Mouse (Mus musculus): Measurements from ENCODE around the gene Cap1. TPM values are rescaled to one million over a fixed set of nuclear protein-coding genes. Genes with fewer than 3 reads are reported as not detected.
A peak's percentile ranks its signal among the peaks of the same experiment; 100 is the strongest.

The Cap1 gene
- total RNA-seq, 4 experiments from 2014 or later = 300 to 310 (median 302) TPM

DNA sequence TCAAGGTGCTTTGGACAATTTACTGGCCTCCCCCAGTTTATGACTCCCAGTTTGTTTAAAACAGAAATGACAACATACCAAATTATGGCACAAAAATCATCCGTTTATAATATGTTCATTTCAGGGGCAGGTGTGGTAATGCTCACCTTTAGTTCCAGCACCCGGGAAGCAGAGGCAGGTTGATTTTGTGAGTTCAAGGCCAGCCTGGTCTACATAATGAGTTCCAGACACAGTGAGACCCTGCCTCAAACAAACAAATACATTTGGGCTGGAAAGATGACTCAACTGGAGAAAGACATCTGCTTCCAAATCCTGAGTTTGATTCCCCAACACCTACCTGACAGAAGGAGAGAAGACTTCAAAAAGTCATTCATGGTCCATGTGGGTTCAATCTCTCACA lies 1.5 kb upstream of the Cap1 start:
- DNase-seq (ENCODE audit: low spot score in 2 of 2) = no peak

DNA sequence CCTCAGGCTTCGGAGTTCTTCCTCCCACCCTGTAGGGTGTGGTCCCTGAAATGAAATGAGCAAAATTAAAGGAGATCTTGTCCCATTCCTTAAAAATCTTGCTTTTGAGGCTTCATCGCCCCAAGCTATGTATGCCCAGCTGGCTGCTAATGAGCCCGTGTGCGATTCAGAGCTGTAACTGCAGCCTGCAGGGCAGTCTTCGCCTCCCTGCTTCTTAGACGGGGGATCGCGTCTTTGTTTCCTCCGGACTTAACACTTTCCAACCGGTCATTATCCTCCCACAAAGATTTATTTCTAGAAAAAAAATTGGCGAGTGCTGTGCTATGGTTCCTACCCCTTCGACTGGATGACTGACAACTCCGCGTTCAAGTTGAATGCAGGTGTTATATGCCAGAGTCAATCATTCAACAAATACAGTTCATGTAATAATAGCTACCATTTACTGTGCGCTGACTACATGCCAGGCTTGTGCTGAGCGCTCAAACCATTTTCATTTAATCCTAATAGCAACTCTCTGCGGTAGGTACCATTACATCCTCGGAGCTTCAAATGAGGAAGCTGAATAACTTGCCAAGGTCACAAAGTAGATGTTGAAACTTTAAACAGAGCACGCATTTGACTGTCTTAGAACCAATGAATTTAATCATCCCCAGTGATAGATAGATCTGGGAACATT lies 861 bp upstream of the Cap1 start:
- no peak for DNase-seq (ENCODE audit: low spot score in 2 of 2)

GRCm38 (mm10) chr4:122884481-122885340 lies 1.1 kb downstream of the Cap1 start:
- DNase-seq (ENCODE audit: low spot score in 2 of 2) = no peak

DNA sequence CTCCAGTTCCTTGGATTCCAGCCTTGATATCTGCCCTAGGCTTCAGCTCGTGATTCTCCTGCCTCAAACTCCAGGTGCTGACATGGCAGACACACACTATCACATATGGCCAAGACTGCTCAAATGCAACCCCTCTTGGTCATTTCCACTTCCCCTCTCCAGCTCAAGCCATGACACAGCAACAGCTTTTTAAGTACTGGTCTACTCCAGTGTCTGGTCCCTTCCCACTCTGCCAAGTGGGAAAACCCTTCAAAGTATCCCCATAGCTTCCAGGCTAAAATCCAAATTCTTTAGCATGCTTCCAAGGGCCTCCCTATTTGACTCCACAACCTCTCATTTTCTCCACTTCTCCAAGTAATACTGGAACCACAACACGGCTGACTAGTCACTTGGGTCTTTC lies 1.8 kb downstream of the Cap1 start:
- DNase-seq (ENCODE audit: low spot score in 2 of 2) = no peak

DNA sequence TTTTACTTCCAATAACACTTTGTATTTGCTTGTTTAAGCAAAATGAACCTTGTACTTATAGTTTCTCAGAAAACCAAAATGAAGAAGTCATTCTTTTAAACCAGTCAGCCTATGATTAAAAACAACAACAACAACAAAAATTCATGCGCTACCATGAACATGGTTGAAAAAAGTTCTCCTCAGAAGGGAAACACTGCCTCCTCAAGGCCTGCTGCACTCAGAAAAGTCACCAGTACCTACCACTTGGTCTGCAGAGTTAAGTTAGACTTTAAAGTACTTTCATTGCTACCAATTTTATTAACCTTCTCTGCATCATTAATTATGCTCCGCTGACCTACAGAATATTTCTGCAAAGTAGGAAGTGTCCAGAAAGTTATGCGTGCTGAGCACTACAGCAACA lies 2.6 kb downstream of the Cap1 start:
- no peak for DNase-seq (ENCODE audit: low spot score in 2 of 2)

- DNase-seq (ENCODE audit: low spot score in 2 of 2) = no peak
Observed at GRCm38 (mm10) chr4:122882544-122882943, 3.3 kb downstream of the Cap1 start.

GRCm38 (mm10) chr4:122878333-122879070 lies 7.4 kb downstream of the Cap1 start:
- DNase-seq (ENCODE audit: low spot score in 2 of 2) = no peak

GRCm38 (mm10) chr4:122873512-122873911 lies 12.3 kb downstream of the Cap1 start:
- no peak for DNase-seq (ENCODE audit: low spot score in 2 of 2)

DNA sequence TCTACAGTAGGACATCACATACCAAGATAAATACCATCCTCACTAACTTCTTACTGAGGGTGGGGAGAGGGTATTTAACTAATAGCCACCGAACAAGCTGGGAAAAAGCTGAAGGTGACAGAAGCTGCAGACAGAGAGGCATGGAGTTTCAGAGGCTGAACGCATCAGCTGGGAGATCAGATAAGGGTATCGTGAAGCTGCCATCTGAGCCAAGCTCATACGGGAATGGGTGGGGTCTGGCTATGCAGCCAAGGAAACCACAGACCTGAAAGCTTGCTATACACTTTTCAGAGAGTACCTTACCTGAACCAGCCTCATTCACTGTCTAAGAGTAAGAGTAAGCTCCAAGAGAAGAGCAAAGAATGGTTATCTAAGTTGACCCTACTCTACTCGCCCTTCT lies 12.9 kb downstream of the Cap1 start:
- no peak for DNase-seq (ENCODE audit: low spot score in 2 of 2)

DNA sequence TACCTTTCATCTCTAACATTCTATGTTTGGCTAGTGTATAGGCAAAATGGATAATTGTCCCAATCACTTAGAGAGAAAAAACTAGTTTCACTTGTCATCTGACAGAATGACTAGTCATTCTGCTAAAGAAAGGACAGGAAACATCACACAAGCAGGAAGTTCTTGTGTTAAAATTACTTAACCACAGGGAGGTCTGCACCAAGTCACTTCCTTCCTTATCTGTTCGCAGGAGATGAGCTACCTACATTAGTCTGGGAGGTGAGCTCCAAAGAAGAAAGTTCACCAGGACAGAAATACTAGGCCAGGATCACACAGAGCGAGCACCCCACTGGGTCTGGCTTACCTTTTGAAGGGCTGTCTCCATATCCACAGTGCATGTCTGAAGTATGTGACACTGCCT lies 13.9 kb downstream of the Cap1 start:
- DNase-seq (ENCODE audit: low spot score in 2 of 2) = no peak

DNA sequence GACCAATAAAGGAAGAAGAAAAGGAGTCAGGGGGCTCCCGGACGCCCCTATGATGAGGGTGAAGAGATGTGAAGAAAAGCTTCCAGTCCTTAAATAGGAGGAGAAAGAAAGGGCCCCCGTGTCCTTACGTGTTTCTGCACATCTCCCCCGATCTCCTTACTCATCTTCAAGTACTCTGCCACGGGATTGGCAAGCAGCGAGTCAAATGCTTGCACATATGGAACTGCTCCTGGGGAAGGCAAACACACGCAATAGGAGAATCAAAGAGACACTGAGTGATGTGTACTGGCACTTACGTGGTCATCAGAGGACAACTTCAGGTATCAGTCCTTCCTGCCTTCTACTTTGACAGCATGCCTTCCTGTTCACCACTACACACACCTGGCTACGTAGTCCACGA lies 14.6 kb downstream of the Cap1 start:
- peak in 1 of 2 experiments; percentile 46 for DNase-seq (ENCODE audit: low spot score in 2 of 2)

DNA sequence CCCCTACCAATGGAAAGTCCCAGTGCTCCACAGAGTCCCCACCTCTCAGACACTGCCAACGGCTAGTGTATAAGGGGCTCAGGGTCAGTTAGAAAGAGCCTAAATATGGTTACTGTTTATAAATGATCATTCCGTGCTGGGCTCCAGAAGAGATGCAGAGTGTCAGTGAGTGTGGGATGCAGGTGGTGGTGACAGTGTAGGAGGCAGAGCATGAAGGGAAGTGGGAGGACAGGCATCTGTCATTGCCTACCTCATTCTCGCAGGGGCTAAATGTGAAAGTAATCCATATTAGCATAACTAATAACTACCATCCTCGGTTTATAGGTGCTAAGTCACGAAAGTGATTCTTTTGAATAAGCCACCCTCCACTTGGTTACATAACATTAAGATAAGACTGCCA lies 15.1 kb downstream of the Cap1 start:
- no peak for DNase-seq (ENCODE audit: low spot score in 2 of 2)

GRCm38 (mm10) chr4:122870027-122870426 lies 15.8 kb downstream of the Cap1 start:
- DNase-seq (ENCODE audit: low spot score in 2 of 2) = no peak

DNA sequence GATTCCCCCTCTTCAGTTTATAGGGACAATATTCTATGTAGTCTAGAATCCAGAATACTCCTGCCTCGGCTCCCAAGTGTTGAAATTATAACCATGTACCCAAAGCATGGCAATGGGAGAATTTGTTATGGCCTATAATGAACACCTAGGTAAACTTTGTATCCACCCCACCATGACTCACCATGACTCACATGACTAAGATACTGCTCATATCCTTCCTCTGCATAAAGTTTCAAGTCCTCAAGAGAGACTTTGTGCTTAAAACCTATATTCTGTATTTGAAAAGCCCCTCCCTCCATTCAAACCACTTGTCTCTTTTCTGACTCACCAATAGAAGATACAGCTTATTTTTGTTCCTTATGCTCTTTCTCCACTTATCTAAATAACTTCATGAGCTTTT lies 17.8 kb downstream of the Cap1 start:
- no peak for DNase-seq (ENCODE audit: low spot score in 2 of 2)

GRCm38 (mm10) chr4:122861836-122862235 lies 24.0 kb downstream of the Cap1 start:
- no peak for DNase-seq (ENCODE audit: low spot score in 2 of 2)

- DNase-seq (ENCODE audit: low spot score in 2 of 2) = no peak
Observed at GRCm38 (mm10) chr4:122859096-122859674, 26.7 kb downstream of the Cap1 start.

DNA sequence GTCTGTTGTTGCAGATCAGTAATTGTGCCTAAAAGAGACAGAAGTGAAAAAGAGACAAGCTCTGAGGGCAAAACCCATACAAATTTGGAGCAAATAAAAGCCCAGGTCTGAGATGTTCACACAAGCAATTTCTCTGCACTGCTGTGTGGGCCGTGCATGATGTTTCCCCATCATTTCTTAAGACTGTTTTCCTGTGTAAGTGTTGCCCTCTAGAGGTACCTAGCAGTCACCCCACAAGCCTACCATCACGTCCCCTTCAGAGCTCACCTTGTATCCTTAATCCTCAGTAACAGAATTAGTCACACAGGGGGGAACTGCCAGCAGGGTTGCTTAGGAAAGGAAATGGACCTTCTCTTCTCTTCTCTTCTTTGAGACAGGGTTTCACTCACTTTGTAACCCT lies 27.9 kb downstream of the Cap1 start:
- no peak for DNase-seq (ENCODE audit: low spot score in 2 of 2)

DNA sequence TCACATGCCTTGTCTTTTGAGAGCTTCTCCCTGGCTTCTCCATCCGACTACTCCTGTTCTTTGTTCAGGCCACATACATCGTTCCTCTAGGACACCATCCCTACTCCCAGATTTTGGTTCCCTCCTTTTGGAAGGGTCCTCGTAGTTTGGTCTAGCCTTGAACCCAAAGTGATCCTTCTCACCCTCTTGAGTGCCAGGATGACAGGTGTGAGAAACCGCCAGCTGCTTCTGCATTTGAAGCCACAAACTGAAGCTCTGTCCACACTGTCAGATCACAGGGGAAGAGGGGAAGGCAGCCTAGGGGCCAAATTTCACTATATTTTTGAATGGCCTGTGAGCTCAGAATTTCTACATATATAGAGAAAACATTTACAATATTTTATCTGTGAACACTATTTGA lies 31.1 kb downstream of the Cap1 start:
- DNase-seq (ENCODE audit: low spot score in 2 of 2) = no peak

- DNase-seq (ENCODE audit: low spot score in 2 of 2) = no peak
Observed at GRCm38 (mm10) chr4:122853691-122854090, 32.2 kb downstream of the Cap1 start.

DNA sequence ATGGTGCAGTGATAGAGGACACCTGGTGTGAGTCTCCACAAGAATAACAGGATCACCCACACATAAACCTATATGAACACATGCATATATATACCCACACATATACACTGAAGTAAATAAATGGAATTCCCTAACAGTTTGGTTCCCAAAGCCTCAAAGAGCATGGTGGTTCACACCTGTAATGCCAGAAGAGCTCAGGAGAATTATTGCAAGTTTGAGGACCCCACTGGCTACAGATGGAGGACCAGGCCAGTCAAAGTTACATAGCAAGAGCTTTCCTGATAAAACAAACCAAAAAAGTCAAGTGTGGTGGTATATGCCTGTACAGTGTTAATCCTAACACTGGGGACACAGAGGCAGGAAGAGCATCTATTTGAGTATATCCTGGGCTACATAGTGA lies 34.3 kb downstream of the Cap1 start:
- DNase-seq (ENCODE audit: low spot score in 2 of 2) = no peak

- DNase-seq (ENCODE audit: low spot score in 2 of 2) = no peak
Observed at GRCm38 (mm10) chr4:122848150-122848621, 37.7 kb downstream of the Cap1 start.

DNA sequence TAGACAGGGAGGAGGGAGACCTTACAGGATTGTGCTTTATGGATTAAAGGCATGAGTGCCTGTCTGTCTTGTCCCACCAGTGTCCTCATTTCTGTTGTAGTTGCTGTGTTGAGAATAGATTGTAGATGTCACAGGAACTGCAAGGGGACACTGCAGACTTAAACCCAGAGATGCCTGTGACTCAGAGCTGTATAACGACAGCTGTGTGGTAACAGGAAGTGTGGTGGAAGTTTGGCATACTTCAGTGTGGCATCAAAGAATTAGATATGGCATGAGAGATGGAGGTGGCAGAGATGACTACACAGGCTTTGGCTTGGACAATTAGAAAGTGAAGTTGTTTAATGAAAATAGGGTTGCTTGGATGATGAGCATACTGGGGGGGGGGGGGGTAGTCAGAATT lies 47.4 kb downstream of the Cap1 start:
- DNase-seq (ENCODE audit: low spot score in 2 of 2) = no peak
